Mouse (Mus musculus): ENCODE data around the gene Rims3.
A peak's percentile ranks its signal among the peaks of the same experiment; 100 is the strongest.

Gene Rims3

GRCm38 (mm10) chr4:120894584-120894983 lies 40.0 kb downstream of the Rims3 start:
- DNase-seq = no peak

GRCm38 (mm10) chr4:120895226-120895625 lies 40.6 kb downstream of the Rims3 start:
- DNase-seq = no peak

GRCm38 (mm10) chr4:120895810-120896584 lies 41.4 kb downstream of the Rims3 start:
- no peak for DNase-seq

- DNase-seq = no peak
These were observed 49.9 kb downstream of the Rims3 start for GRCm38 (mm10) chr4:120904533-120904932.

GRCm38 (mm10) chr4:120905644-120906043 lies 51.0 kb downstream of the Rims3 start:
- no peak for DNase-seq

- DNase-seq = peak; percentile 69 to 71
These were observed 55.0 kb downstream of the Rims3 start for GRCm38 (mm10) chr4:120909558-120910150.

- DNase-seq = no peak
These were observed 56.5 kb downstream of the Rims3 start for GRCm38 (mm10) chr4:120911086-120911485.

- DNase-seq = no peak
These were observed 58.2 kb downstream of the Rims3 start for GRCm38 (mm10) chr4:120912866-120913265.

- DNase-seq = peak in 1 of 2 experiments; percentile 12
These were observed 58.8 kb downstream of the Rims3 start for GRCm38 (mm10) chr4:120913443-120913842.

- peak; percentile 25 to 38 for DNase-seq
These were observed 59.2 kb downstream of the Rims3 start for GRCm38 (mm10) chr4:120913861-120914260.

GRCm38 (mm10) chr4:120914501-120914900 lies 59.9 kb downstream of the Rims3 start:
- DNase-seq = peak; percentile 60 to 61

- DNase-seq = no peak
These were observed 66.8 kb downstream of the Rims3 start for GRCm38 (mm10) chr4:120921461-120921860.

- DNase-seq = peak; percentile 95 to 96
These were observed 70.1 kb downstream of the Rims3 start, which contains the start of gene Exo5 for GRCm38 (mm10) chr4:120924554-120925299. TSS of gene Exo5 (minus strand) at chr4:120925017.

GRCm38 (mm10) chr4:120925386-120925785 lies 70.8 kb downstream of the Rims3 start:
- DNase-seq = peak; percentile 54 to 61

GRCm38 (mm10) chr4:120928686-120929085 lies 74.1 kb downstream of the Rims3 start:
- no peak for DNase-seq

- no peak for DNase-seq
These were observed 76.1 kb downstream of the Rims3 start for GRCm38 (mm10) chr4:120930736-120931135.

- DNase-seq = no peak
These were observed 80.4 kb downstream of the Rims3 start for GRCm38 (mm10) chr4:120935006-120935405.

Data from B cell, adult 2 months (primary cell).